ENCODE assay signal across 19 mouse cellular contexts in the genomic region with DNA sequence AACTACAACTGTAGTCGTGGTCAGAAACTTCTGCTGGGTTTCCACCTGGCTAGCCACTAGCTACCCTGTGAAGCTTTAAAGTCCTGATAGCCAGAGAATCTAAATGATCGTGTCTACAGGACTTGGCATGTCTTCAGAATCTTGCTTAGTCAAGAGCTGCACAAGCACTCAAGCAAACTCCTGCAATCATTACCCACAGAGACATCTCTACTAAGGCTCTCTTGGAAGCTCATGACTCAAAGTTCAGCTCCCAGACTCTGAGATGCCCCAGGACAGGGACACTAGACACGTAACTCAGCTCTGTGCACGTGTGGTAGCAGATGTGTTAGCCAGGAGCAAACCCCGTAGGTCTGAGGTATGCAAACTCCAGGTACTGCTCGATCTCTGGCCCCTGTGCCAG.
A peak's percentile ranks its signal among the peaks of the same experiment; 100 is the strongest.
DNase-seq lines count a peak whose midpoint lies in the region; ATAC-seq and TF ChIP-seq lines count a peak whose summit lies in the region.
"Had no signal": no experiment of that assay in that cellular context is flagged by ENCODE, and none has a peak within 500 bp of the region (broad histone marks: within the 10 kb centered on the region; RNA-seq: fewer than 3 reads in every experiment).

No protein-coding gene starts in this region.

- ATAC-seq in kidney, embryonic 16.5 days (ENCODE audit: low FRiP score, low TSS enrichment), result no peak
- no peak for ATAC-seq in cerebellum, adult (ENCODE audit: insufficient number of reproducible peaks, low FRiP score, low TSS enrichment)
- ATAC-seq: forebrain, embryonic 15.5 days had no signal

- no peak overlapping the region for H3K4me3 ChIP-seq in kidney, adult 2 months (ENCODE audit: insufficient read depth, low read depth, low read length)
- no peak overlapping the region for H3K4me3 ChIP-seq in kidney, embryonic 16.5 days (ENCODE audit: low read length)
- H3K4me3 ChIP-seq: embryonic facial prominence, embryonic 12.5 days; forebrain, embryonic 15.5 days; heart, embryonic 13.5 days had no signal

- no peak overlapping the region for H3K27ac ChIP-seq in kidney, adult 2 months (ENCODE audit: insufficient read depth, low read depth, low read length)
- H3K27ac ChIP-seq in kidney, embryonic 16.5 days (ENCODE audit: low read length), result no peak overlapping the region
- H3K27ac ChIP-seq: embryonic facial prominence, embryonic 12.5 days; forebrain, embryonic 15.5 days; heart, embryonic 13.5 days had no signal

- no peaks in the 10 kb centered on the region for H3K9me3 ChIP-seq in kidney, embryonic 16.5 days (ENCODE audit: low read length)
- H3K9me3 ChIP-seq: embryonic facial prominence, embryonic 12.5 days; forebrain, embryonic 15.5 days; heart, embryonic 13.5 days had no signal

- H3K4me1 ChIP-seq in kidney, adult 2 months (ENCODE audit: control insufficient read depth, insufficient read depth, low read length), result no peaks in the 10 kb centered on the region
- H3K4me1 ChIP-seq in kidney, embryonic 16.5 days (ENCODE audit: insufficient read depth, low read length), result 0 out of 2 replicates have a peak, but pooled peaks cover 4% of the 10 kb centered on the region

- DNase-seq in kidney, adult 2 months, result peak; percentile 77
- peak; percentile 39 to 73 for DNase-seq in kidney, adult 8-10 months
- peak; percentile 20 for DNase-seq in kidney, postnatal 10 days
- DNase-seq in yolk sac, embryonic 10.5 days (ENCODE audit: low spot score), result peak; percentile 59
- no peak for DNase-seq in spleen, adult 18-20 months
- DNase-seq: adrenal gland, adult 2 months; adrenal gland, postnatal 25 days; cerebellum, adult 11 months; cerebellum, adult 8-10 months; cerebellum, postnatal 25 days; gastrocnemius, postnatal 36 days; heart, adult 11 months; heart, postnatal 36 days had no signal

- TF ChIP-seq POLR2A in kidney, adult 2 months (IDR thresholded peaks at IDR 0.05; ENCODE audit: low read depth, low read length), result no peak

- H3K36me3 ChIP-seq in kidney, adult 2 months (ENCODE audit: control insufficient read depth, insufficient read depth, low read length), result no peaks in the 10 kb centered on the region
- no peaks in the 10 kb centered on the region for H3K36me3 ChIP-seq in kidney, embryonic 16.5 days (ENCODE audit: insufficient read depth, low read length)
- H3K36me3 ChIP-seq: embryonic facial prominence, embryonic 12.5 days; forebrain, embryonic 15.5 days; heart, embryonic 13.5 days had no signal

- no peak overlapping the region for H3K9ac ChIP-seq in kidney, embryonic 16.5 days (replicated peaks; ENCODE audit: low read length)
- H3K9ac ChIP-seq: embryonic facial prominence, embryonic 12.5 days; forebrain, embryonic 15.5 days; heart, embryonic 13.5 days had no signal

- no peaks in the 10 kb centered on the region for H3K27me3 ChIP-seq in kidney, adult 2 months (replicated peaks; ENCODE audit: control insufficient read depth, insufficient read depth, low read length)
- peaks cover 12% of the 10 kb centered on the region; the same call in 1 of the 2 replicates for H3K27me3 ChIP-seq in kidney, embryonic 16.5 days (ENCODE audit: insufficient read depth, low read length)
- H3K27me3 ChIP-seq: CH12.LX; forebrain, embryonic 15.5 days had no signal

- no peak for TF ChIP-seq CTCF in kidney, adult 2 months (conservative IDR thresholded peaks at IDR 0.05; ENCODE audit: insufficient read depth, insufficient read length, low read depth, low read length)

- WGBS in kidney, adult 2 months, result 64% methylated on average over 6 of the region's 6 CpGs
- WGBS in kidney, embryonic 16.5 days, result 74% methylated on average over 6 of the region's 6 CpGs

- H3K4me2 ChIP-seq in kidney, embryonic 16.5 days (replicated peaks; ENCODE audit: low read depth, low read length), result no peak overlapping the region
- H3K4me2 ChIP-seq: embryonic facial prominence, embryonic 12.5 days; forebrain, embryonic 15.5 days; heart, embryonic 13.5 days had no signal

Comparison
In these comparisons a context has a peak if more than half of its experiments do, and no peak if none do; other contexts are left out.
1. DNase-seq: peak in kidney, adult 2 months (single experiment), kidney, adult 8-10 months (2 of 2), kidney, postnatal 10 days (single experiment) and yolk sac, embryonic 10.5 days (single experiment); none in spleen, adult 18-20 months (0 of 2).